Mouse (Mus musculus) CD4-positive naive resting alpha-beta T cell, adult 57 days (primary cell): ENCODE results near the gene Ooep. TPM values are rescaled to one million over a fixed set of nuclear protein-coding genes. Genes with fewer than 3 reads are reported as not detected.

ENCODE experiments used
- total RNA-seq: library from RNA; stranded (reverse); gene quantifications from one replicate; pipeline ENCODE4 v1.2.4, GENCODE M21; 2023

The Ooep gene
- not detected for total RNA-seq

DNA sequence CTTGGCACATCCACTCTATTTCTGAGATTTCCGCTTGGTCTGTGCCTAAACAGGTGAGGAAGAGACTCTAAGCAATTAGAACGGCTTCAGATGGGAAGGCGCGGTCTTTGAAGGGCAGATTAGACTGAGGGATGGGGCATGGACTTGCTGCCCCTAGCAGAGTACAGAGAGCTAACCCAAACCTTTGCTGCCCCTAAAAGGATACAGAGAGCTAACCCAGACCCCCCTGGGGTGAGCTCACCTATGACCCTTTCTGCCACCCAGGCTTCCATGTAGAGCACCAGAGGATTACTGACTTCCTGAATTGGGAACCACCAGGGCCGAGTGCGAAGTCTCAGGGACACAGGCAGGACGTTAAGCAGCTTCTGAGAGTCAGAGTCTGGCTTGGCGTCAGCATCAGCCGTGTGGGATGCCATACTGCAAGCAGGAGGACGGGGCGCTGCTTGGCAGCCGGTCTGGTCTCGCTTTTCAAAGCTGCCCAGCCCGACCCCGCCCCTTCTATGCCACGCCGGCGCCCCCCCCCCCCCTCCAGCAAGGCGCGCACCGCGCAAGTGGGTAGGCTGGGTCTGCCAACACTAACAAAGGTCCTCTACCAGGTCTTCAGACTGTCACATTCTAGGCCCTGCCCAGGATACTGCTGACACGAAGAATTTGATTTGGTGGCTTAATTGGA, at the start of gene Ooep:
Ooep (minus strand) TSS at position 613 of the 673 bp plus-strand sequence.

DNA sequence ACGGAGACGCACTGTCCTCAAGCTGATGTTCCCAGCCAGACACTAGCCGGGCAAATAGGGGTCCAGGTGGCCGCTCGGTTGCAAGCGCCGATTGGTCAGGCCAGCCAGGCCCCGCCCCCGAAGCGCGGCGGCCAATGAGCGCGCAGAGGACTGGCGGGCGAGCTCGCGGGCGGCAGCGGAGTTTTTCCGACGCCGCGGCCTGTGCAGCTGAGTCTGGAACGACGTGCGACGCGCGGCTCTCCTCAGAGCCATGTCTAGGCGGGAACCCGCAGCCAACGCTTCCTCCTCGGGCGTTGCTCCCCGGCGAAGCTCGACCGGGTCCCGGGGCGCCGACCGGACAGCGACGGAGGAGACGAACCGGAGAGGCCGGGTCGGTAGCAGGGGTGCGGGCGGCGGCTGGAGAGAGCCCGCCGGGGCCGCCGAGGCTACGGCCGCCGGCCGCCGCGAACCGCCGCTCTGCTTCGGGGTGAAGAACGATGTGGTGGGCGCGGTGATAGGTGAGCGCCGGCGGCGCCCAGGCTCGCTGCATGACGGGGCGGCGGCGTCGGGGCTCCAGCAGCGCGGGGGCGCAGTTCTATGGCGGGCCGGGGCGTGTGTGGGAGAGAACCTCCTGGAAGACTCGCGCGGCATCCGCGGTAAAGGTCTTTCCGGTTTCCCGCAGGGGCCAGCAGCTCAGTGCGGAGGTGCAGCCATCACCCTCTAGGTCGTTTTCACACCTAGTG, 17.3 kb upstream of the Ooep start, which contains the start of gene Ddx43:
Ddx43 (plus strand) TSS at position 148 of the 722 bp plus-strand sequence.

DNA sequence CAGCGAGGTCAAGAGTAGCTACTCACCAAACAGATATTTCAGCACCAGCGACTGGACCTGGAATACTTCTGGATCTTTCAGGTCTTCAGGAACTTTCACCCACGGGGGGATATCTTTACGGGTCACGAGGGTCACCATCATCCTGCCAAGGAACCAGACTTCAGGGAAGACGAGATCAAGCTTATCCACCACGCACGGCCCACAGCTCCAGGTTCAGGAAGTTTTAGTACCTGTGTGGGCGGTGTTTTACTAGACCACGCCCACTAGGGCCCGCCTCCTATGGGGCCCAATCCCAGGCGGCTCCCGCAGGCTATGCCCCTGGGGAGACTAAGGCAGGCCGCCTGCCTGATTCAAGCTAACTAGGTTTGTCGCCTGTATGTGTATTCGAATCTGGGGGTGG, 10.6 kb downstream of the Ooep start, which contains the start of gene Dppa5a:
Dppa5a (minus strand) TSS at position 219 of the 400 bp plus-strand sequence.

DNA sequence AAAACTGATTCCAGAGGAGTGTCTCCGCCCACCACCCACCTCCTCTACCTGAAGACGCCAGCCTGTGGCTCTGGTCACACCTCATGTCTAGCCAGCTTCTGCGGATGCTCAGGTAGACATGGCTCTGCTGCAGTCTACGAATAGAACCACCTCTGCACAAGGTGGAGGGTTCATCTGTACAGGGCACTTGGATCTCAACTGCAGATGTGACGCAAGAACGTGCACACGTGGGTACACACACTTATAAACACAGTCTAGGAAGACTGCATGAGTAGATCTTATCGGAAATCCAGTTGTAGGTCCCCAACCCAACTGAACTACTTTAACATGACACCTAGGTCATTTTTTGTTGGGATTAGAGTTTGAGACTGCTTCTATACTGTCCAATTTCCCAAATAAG, 22.9 kb downstream of the Ooep start, which contains the start of gene Gsta2:
Gsta2 (minus strand) TSS at position 178 of the 400 bp plus-strand sequence.

DNA sequence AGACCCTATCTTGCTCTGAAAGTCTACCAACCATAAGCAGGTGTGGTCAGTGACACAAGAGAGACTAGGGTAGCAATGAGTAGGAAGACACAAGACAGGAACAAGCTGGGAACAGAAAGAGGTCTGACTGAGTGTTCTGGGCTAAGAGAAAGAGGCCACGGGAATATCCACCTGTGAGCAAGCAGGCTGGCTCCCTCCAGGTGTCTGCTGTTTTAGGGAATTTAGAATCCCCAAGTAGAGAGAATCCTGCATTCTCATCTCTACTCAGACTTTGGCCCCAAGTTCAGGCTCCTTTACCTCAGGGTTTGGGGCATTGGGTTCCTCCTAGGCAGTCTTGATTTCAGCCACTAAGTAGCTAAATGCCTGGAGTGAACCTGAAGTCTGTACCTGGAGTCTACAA, 51.2 kb downstream of the Ooep start, which contains the start of gene Omt2b:
Omt2b (plus strand) TSS at position 301 of the 400 bp plus-strand sequence.

Other genes with a start within 250 kb of the Ooep start
- gene Gsta4, start 196.0 kb downstream of the Ooep start, total RNA-seq = 0.62 TPM
- not detected for gene Gsta1, start 148.1 kb downstream of the Ooep start, total RNA-seq
- gene Gm3776, start 121.6 kb downstream of the Ooep start, total RNA-seq = not detected
- gene Gm10639, start 88.8 kb downstream of the Ooep start, total RNA-seq = not detected
- gene Omt2a, start 63.9 kb downstream of the Ooep start, total RNA-seq = not detected
- gene Omt2b, start 51.1 kb downstream of the Ooep start, total RNA-seq = not detected
- not detected for gene Gsta2, start 22.9 kb downstream of the Ooep start, total RNA-seq
- gene Dppa5a, start 10.5 kb downstream of the Ooep start, total RNA-seq = not detected
- gene Ddx43, start 17.1 kb upstream of the Ooep start, total RNA-seq = 0.41 TPM
- 2.4 TPM for gene Cgas, start 64.5 kb upstream of the Ooep start, total RNA-seq
- 23.9 TPM for gene Mto1, start 69.5 kb upstream of the Ooep start, total RNA-seq
- 0.65 TPM for gene Gm17324, start 70.1 kb upstream of the Ooep start, total RNA-seq
- gene Eef1a1, start 110.4 kb upstream of the Ooep start, total RNA-seq = 10,804 TPM
- gene Slc17a5, start 209.3 kb upstream of the Ooep start, total RNA-seq = 6.9 TPM
- not detected for gene Cd109, start 236.8 kb upstream of the Ooep start, total RNA-seq